Mouse (Mus musculus): ENCODE measurements around the gene Lifr.

The Lifr gene

DNA sequence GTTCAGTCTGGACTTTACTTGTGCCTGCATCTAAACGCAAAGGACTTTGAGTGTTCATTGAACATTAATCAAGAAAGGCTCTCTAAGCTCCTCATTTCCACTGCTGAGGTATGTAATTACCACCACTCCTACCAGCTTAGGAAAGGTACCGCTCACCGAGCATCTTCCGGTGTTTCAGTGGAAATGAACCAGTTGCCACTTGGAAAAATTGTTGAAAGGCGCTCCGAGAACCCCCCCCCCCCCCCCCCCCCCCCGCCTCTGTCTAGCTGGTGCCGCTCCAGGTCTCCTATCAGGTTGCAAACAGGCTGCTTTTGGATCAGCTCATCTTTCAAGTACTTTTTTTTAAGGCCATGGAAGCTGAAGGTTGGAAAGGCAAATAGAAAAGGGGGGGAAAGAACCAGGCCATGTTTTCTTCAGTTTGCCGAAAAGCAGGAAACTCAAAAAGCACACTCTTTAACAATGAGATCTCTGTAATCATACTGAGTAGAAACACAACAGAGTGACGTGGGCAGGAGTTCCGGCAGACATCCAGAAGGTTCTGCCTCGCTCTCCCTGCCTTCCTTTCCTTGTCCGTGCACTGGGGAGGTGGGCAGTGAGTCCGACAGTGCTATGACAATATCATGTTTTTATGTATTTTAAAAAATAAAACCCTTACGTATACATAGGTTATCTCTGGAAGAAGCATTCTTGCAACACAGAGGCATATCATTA is 9.3 kb upstream of the Lifr start:
- DNase-seq (ENCODE audit: low spot score): no peak

DNA sequence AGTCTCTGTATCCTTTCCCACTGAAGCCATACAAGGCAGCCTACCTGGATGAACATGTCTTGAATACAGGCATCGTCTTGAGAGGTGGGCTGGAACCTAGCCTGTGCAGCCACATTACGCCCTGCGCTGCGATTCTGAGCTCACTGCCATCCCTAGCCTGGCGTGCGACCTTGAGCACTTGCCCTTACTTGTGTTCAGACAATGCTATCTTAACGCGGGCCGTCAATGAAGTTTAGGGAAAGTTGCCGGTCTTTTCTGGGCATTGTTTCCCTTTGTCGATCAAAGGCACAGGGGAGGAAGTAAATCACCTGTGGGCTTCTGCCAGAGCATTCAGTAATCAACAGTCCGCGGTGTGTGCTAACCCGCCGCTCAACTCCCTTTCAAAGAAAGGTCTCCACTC is 8.6 kb upstream of the Lifr start:
- no peak for DNase-seq (ENCODE audit: low spot score)

DNA sequence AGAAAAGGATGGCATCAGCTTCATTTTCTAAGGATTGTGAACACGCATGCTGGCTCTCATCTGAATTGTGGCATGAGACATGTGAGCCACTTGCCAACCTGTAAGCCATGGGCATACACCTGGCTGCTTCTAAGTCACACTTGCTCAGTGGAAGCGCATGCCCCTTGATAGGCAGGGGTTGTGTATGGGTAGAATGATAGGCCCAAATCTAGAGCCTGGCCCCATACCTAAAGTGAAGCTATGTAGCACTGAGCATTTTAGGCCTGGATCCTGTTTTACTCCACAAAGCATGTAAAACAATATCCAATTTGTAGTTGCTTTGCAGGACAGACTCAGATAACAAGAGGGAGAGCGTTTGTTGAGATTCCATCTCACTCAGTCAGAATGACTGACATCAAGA is 7.5 kb upstream of the Lifr start:
- no peak for DNase-seq (ENCODE audit: low spot score)

DNA sequence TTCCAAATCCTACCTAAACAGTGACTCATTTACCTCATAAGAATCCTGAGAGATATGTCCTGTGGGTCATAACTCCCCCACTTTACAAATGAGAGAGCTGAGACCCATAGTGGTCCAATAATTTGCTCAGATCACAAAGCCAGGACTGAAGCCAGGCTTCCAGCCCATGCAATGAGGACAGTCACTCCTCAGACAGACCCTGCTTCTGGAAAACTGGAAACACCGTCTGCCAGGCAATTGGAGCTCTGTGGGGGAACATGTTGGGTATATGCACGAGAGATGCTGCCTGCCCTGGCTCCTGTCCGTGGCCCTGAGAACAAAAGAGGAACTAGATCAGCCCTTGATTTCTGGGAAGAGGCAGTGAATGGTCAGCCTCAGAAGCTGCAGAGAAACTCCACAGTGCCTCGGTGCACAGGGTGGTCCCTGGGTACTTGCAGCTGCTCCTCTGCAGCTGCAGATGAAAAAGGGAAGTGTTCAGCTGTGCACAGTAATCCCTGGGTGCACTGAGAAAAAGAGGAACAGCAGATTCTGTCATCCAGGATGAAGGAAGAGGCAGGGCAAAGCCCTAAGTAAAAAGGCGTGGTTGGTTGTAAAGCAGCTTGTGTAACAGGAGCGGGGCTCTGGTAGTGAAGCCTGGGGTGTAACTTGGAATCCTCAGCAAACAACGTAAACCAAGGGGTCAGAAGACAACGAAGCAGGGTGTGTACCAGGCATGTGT is 5.5 kb upstream of the Lifr start:
- no peak for DNase-seq (ENCODE audit: low spot score)

DNA sequence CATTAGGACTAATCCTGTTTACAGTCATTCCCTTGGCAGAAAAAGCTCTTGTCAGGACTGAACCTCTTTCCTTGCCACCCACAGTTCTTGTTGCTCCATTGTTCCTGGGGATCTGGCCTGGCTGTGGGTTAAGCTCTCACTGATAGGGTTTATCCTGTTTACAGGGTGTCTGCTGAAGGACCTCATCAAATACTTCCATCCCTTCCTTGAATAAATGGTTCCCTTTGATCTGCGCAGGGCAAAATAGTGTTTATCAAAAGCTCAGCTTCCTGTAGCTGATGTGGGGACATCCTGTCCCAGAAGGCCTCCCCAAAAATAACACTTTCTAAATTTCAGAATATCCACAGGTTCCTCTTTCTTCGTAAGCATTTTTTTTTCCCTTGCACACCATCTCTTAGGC is 1.7 kb upstream of the Lifr start:
- no peak for DNase-seq (ENCODE audit: low spot score)

DNA sequence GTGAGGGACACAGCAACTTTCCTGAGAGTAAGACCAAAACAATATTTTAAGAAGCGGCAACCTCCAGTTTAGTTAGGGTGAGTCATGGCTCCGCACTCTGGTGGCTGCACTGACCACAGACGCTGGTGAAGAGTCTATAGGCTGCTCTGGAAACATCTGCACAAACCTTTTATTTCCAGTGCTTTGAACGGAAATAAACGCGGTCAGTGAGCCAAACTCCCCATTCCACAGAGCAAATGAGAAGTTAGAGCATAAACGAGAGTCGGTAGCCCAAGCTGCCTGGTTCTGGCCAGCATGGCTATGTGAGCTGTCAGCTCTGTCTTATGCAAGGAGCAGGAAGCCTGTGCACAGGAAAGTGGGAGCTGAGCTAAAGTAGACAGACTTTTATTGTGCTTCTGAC is 1.9 kb downstream of the Lifr start:
- DNase-seq (ENCODE audit: low spot score): no peak

DNA sequence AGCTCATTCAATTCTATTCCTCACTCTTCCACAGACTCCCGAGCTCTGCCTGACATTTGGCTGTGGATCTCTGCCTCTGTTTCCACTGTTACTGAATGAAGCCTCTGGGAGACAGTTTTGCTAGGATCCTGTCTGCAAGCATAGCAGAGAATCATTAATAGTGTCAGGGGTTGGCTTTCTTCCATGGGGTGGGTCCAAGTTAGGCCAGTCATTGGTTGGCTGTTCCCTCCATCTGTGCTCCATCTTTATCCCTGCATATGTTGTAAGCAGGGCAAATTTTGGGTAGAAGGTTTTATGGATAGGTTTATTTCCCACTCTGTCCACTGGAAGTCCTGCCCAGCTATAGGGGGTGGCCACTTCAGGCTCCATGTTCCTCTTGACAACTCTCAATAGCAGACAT is 9.0 kb downstream of the Lifr start:
- no peak for DNase-seq (ENCODE audit: low spot score)

DNA sequence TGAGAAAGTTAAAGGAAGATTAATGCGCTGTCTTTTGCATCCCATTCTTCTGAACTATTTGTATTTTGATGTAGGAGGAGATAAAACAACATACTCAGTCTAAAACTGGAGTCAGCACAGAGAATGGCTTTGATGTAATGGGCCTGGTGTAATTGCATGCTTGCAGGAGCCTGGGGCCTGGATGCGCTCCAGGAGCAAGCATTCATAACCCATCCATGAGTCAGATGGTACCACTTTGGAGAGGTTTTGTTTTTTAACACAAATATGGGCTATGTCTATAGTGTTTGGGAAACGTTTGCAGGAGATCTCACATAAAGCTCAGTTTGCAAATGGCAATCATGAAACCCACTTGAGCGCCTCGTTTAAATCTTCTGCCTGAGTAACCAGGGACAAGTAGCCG is 9.8 kb downstream of the Lifr start:
- DNase-seq (ENCODE audit: low spot score): no peak

DNA sequence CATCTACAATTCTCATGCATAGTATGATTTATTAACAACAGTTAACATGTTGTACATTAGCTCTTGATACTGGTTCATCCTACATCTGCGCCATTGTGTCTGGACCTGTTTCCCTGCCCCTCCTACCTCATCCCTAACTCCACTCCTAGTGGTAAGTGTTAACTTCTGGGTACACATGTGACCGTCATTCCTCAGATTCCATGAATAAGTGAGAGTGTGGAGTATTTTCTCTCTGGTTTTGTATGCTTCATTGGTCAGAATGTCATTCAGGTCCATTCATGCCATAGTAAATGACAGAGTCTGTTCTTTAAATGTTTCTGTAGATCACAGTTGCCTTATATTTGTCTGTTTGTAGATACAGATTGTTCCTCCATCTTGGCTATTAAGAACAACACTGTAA is 12.6 kb downstream of the Lifr start:
- DNase-seq (ENCODE audit: low spot score): no peak

DNA sequence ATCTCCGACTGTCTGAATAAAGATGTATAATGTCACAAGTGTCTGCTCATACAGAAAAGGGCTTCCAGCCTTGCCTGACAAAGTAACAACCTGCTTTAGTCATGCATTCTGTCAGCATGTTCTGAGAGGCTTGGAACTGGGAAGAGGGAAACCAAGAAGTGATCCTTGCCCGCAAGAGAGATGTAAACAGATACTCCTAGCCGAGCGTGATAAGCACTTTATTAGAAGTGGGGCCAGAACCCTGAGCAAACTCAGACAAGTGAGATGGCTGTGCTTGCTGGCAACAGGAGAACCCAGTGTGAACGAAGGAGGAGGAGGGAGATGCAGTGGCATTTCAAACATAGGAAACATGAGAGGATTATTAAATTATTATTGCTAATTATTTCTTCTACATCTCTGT is 14.8 kb downstream of the Lifr start:
- no peak for DNase-seq (ENCODE audit: low spot score)

DNA sequence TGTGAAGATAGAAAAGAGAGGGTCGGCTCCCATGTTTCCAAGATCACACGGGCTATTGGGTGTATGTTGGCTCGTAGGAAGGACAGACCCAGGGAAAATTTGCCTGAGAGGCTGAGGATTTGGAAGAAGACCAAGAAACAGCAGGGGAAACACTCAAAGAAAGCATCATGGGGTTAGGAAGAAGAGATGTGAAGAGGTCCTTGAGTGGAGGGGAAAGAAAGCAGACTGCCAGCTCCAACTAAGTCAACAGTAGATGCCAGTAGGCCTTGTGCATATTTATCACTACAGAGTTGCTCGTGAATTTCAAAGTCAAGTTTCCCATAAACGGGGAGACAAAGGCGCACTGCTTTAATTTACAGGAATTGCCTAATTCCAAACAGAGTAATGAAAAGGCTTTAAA is 17.7 kb downstream of the Lifr start:
- DNase-seq (ENCODE audit: low spot score): no peak

DNA sequence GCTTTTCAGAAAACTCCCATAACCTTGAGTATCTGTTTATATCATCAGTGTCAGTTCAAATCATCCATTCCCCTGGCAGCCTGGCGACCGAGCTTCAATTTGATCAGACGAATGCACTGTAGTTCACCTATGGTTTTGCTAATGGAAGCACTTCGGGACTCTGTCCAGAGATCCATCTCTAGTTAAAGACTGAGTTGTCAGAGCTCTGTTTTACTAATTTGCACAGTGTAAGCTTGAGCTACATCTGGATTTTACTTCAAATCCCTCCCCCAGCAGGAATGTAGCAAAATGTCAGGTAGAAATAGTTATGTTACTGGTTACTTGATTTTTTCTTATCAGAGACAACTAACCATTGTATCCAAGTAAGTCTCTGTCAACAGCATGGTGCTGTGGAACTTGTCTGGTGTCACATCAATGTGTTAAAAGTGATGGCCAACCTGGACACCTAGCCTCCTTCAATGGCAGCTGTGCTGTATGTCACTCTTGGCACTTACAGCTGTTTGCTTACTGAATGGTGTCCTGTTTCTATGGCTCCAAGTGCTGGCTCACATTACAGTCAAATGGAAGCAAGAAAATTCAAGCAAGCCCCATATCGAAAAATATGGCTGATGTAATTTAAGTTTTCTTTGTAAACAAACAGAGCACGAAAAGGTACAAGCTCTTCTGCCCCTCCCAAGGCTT is 22.0 kb downstream of the Lifr start:
- no peak for DNase-seq (ENCODE audit: low spot score)

DNA sequence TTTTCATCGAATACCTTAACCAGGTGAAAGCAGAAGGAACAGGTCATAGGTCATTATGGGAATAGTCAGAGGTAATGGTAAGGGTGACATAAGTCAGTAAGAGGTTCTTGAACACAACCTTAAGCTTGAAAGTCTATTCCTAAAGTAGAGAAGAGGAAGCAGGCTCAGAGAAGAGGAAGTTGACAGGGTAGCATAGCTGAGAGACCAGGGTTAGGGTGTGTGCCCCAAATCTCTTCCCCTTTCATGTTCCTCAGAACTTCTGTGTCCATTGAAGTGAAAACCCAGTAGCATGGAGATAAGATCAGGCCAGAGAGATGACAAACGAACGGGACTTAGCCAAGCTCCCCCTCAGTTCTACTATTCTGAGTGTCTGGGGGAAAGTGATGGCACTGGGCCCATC is 23.5 kb downstream of the Lifr start:
- DNase-seq (ENCODE audit: low spot score): no peak

DNA sequence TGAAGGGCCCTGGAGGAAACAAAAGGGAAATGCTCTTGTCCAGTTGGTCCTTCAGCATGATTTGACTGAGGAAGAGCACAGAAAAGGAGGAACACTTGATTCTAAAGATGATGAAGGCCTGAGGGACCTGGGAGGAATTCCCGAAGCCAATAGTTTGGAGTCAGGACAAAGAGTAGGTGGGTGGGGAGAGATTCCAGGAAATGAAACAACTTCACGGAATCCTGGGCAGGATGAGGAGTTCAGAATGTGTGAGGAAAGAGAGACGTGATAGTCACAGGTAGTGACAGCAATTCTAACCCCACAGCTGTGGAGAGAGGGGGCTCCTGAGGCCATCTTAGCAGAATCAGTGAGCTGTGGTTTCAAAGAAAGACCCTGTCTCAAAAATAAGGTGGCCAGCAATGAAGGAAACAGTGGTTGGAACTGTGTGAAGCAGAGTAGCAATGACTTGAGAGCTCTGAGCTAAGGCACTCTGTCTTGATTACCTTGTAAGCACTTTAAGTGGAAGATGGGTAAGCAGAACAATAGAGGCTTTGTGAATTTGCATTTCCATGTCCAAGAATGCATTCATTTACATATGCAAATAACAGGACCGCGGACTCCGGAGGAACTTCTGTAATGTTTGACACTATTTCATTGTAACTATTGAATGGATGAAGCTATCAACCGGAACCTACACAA is 25.1 kb downstream of the Lifr start:
- no peak for DNase-seq (ENCODE audit: low spot score)

DNA sequence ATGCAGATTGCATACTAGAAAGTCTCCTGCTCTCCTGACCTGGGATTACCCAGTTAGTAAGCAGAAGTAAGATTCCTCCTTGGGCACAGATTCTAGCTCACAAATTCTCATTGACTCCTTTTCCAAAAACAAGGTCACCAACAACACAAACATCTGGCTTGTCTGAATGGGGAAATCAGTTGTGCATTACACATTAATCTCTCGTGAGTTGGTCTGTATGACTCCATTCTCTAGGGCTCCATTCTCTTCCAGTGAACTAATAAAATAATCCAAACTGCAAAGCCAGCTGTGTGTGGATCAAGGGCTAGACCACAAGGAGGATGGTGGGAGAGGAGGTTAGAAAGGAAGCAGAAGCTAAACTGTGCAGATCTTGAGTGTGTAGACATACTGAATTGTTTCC is 25.8 kb downstream of the Lifr start:
- DNase-seq (ENCODE audit: low spot score): no peak

DNA sequence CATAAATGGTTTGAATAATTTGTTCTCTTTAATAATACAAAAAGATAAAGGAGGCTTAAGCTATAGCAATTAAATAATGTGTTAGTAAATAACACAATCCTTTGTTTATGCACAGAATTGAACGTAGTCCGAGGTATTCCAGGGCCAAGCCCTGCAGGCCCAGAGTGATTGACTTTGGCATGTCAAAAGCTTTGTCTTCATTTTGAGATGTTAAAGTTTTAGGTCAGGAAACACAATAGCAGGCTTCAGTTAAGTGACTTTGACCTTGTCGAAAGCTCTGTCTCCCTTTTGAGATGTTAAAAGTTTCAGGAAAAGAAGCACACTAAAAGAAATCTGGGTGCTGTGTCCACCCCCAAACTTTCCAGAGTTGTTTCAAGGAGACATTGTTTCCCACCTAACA is 26.3 kb downstream of the Lifr start:
- no peak for DNase-seq (ENCODE audit: low spot score)

DNA sequence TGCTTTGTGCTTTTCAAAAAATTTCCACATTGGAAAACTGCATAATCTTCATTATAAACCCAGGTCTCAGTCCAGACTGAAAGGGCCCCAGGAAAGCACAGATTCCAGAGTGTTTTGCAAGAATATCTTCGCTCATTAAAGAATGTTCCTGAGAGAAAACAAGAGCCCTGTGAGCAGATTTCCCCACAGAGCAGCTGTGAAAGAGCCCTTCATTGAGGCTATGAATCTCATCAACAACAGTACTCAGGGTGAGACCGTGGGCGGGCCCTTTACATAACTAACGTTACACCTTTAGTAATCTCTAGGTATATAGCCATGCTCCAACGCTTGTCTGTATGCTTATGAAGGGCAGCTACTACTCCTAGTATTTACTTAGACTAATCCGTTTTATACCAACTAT is 27.5 kb downstream of the Lifr start:
- DNase-seq (ENCODE audit: low spot score): no peak

DNA sequence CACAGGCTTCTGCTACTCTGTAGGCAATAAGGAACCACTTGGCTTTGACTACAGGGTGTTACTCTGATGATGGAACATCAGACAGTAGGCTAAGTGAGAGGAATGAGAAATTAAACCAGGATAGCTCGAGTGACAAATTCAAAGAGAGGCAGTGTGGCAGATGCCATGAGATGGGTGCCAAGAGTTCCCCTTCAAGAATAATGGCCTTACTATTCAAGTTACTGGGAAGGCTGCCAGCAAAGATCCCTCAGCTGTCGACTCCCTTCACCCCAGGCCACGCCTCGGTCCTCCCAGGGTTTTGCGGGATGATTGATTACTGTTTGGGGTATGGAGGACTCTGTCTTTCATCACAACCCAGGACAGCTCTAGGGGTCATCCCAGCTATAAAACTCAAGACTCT is 28.4 kb downstream of the Lifr start:
- no peak for DNase-seq (ENCODE audit: low spot score)

DNA sequence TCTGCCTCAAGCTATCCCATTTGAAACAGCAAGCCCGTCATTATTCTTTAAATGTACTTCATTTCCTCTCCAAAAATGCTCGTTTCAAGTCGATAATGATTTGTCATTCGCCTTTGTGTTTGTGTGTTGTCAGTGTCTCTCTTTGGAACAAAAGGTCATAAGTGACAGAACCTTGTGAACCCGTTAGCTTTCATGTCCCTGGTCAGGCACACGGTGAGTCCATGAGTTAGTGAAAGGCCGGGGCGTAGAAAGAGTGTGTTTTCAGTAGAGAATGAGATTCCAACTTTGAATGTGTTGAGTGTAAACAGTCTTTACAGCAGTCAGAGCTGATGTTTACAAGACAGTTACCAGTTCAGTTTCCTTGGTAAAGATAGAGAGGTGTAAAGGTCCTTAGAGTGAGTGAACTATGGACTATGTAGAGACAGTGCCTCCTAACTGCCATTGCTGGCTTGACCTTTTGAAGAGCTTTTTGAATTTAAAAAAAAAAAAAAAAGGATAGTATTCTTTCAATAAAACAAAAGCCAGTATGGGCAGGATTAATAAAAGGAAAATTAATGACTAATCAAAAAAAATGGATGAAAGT is 29.6 kb downstream of the Lifr start:
- no peak for DNase-seq (ENCODE audit: low spot score)

DNA sequence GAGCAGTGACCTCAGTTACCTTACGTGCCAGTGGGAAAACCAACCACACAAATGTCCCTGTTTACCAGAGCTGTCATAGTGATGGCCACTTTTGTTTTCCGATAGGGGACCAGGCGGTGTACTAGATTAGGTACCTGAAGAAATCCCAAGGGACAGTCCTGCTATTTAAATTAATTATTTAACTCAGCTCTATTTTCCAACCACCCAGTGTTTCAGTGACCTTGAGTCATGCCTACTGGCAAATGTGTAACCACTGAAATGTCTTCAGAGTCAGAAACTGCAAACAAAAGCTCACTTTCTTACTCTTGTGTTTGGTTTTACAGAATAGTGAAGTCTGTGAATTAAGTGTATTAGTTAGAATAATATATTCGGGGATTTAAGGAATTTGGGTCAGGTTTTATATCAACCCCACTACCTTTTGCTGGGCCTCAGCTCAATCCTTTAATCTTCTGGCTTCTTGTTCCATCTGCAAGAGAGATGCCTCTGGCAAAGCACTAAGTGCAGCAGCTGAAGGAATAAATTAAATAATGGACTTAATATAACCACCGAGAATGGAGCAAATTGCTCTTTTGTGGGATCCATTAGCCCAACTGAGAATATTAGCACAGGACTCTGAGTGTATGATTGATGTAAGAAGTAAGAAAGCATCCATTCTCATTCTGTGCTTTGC is 33.5 kb downstream of the Lifr start:
- DNase-seq (ENCODE audit: low spot score): no peak

DNA sequence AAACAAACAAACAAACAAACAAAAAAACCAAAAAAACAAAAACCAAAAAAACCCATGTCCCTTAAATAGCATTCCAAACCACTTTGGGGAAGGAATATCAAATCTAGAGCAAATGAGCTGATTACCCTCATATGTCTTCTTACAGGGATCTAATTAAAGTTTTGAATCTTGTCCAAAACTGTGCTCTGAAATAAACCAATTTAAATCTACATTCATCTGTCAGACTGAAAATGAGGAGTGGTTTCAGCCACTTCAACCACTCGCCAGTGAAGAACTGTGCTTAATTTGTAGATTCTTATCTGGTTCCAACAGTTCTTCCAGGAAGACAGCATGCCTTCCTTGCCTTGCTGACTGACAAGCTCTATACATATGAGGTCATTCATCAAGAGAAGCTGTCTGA is 35.8 kb downstream of the Lifr start:
- DNase-seq (ENCODE audit: low spot score): no peak

DNA sequence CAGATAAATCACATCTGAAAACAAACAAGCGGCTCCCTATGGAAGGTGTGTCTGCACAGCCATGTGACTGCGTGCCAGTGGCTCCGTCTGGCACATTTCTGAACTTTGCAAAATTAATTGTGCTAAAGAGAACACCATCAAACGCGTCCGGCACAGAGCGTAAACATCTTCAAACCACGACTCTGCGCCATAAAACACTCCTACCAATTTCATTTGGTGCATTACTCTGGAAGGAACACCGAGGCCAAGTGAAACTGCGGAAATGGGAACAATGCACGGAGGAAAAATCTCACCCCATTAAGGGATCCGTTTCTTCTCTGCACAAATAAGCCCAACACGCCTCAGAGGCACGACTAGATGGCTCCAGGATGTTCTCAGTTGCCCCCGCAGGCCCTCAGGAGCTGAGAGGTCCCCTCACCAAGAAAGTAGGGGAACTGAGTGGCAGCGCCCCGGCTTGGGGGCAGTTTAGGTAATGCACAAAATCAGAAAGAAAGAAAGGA is 38.3 kb downstream of the Lifr start:
- no peak for DNase-seq (ENCODE audit: low spot score)
